ENCODE assay signal across 7 mouse cellular contexts in the genomic region with DNA sequence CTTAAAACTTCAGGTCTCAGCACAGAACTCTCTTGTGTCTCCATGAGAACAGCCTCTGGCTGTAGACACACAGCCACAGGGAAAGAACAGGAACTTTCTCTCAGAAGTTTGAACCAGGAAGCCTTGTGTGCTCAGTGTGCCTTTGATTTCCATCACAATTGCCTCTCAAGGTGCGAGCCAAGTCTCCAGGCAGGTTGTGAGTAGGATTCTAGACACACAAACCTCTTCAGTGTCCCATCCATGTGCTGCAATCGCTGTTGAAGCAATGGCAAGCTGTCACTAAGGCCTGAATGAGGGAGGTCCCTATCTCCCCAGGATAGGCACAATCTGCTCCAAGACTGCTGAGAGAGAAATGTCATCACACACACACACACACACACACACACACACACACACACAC. TPM values are rescaled to one million over a fixed set of nuclear protein-coding genes. Genes with fewer than 3 reads are reported as not detected.
DNase-seq lines count a peak whose midpoint lies in the region; ATAC-seq and TF ChIP-seq lines count a peak whose summit lies in the region.

No protein-coding gene starts in this region.

- peak; percentile 30 for DNase-seq in lung, embryonic 14.5 days
- DNase-seq in lung, postnatal 36 days = no peak
- DNase-seq in heart, postnatal 10 days = peak; percentile 35 to 36
- DNase-seq in frontal cortex, adult 2 months (ENCODE audit: extremely low spot score in 1 of 2, low spot score in 1 of 2) = no peak

- TF ChIP-seq CTCF in lung, embryonic 14.5 days (IDR thresholded peaks at IDR 0.05; ENCODE audit: low read depth) = no peak

- H3K79me2 ChIP-seq in myocyte (ENCODE audit: control insufficient read depth, insufficient read depth) = peaks cover 36% of the 10 kb centered on the region

- H3K36me3 ChIP-seq in lung, embryonic 14.5 days (ENCODE audit: insufficient read depth) = peaks cover 26% of the 10 kb centered on the region
- peaks cover 9% of the 10 kb centered on the region; the same call in 1 of the 2 replicates for H3K36me3 ChIP-seq in embryonic facial prominence, embryonic 15.5 days
- H3K36me3 ChIP-seq in myocyte (ENCODE audit: control insufficient read depth, insufficient read depth) = peaks cover 22% of the 10 kb centered on the region

- H3ac ChIP-seq in myocyte (ENCODE audit: control insufficient read depth, insufficient read length) = no peak overlapping the region

- no peaks in the 10 kb centered on the region for H3K27me3 ChIP-seq in lung, embryonic 14.5 days (ENCODE audit: insufficient read depth, low read length)
- no peaks in the 10 kb centered on the region for H3K27me3 ChIP-seq in embryonic facial prominence, embryonic 15.5 days
- H3K27me3 ChIP-seq in myocyte (ENCODE audit: control insufficient read depth, insufficient read depth, insufficient read length) = no peaks in the 10 kb centered on the region

- intact Hi-C loops in heart, postnatal 10 days (cut with DNase I) = loop anchor here (2.0 kb wide), 1 partner anchor 338 kb away; no protein-coding TSS in a partner anchor

- H3K9me3 ChIP-seq in lung, embryonic 14.5 days (ENCODE audit: low read depth, low read length) = no peaks in the 10 kb centered on the region
- no peaks in the 10 kb centered on the region for H3K9me3 ChIP-seq in embryonic facial prominence, embryonic 15.5 days (replicated peaks)

- H3K27ac ChIP-seq in lung, embryonic 14.5 days (ENCODE audit: low read depth) = peak overlapping the region; percentile 99
- H3K27ac ChIP-seq in embryonic facial prominence, embryonic 15.5 days (replicated peaks) = peak overlapping the region; percentile 96

- WGBS in lung, embryonic 14.5 days = 39% methylated on average over 2 of the region's 2 CpGs
- WGBS in embryonic facial prominence, embryonic 15.5 days = 40% methylated on average over 2 of the region's 2 CpGs

- no peak for TF ChIP-seq POLR2A in myocyte (IDR thresholded peaks at IDR 0.05; ENCODE audit: insufficient read length, low read depth)

- no peak overlapping the region for H3K9ac ChIP-seq in lung, embryonic 14.5 days
- no peak overlapping the region for H3K9ac ChIP-seq in embryonic facial prominence, embryonic 15.5 days

- peak overlapping the region; percentile 99; the same call in 1 of the 2 replicates for H3K4me2 ChIP-seq in lung, embryonic 14.5 days
- H3K4me2 ChIP-seq in embryonic facial prominence, embryonic 15.5 days (replicated peaks) = no peak overlapping the region
- H3K4me2 ChIP-seq in myocyte (ENCODE audit: low read depth) = no peak overlapping the region

- H3K4me1 ChIP-seq in lung, embryonic 14.5 days (ENCODE audit: insufficient read depth) = peaks cover 37% of the 10 kb centered on the region
- peaks cover 52% of the 10 kb centered on the region for H3K4me1 ChIP-seq in embryonic facial prominence, embryonic 15.5 days

- no peak overlapping the region for H3K4me3 ChIP-seq in lung, embryonic 14.5 days (ENCODE audit: low read depth, low read length)
- no peak overlapping the region for H3K4me3 ChIP-seq in embryonic facial prominence, embryonic 15.5 days (replicated peaks)
- H3K4me3 ChIP-seq in myocyte = no peak overlapping the region

- no peak for ATAC-seq in lung, embryonic 14.5 days (ENCODE audit: insufficient read depth)
- no peak for ATAC-seq in embryonic facial prominence, embryonic 15.5 days (ENCODE audit: insufficient number of reproducible peaks, low FRiP score, low TSS enrichment, low read depth)
- no peak for ATAC-seq in erythroid progenitor cell, adult 5-6 weeks (replicated peaks; ENCODE audit: low FRiP score, poor library complexity, severe bottlenecking)

TF ChIP-seq in myocyte, 11 proteins besides CTCF, POLR2A, EP300 and RAD21:
- TF ChIP-seq USF1 (IDR thresholded peaks at IDR 0.05; ENCODE audit: low read depth) (no peak), POLR2AphosphoS2 (IDR thresholded peaks at IDR 0.05; ENCODE audit: insufficient read length, low read depth) (peak; percentile 25)

RNA-seq across cellular contexts. Expression of a gene that starts 10.8 kb away (rescaled TPM):
- 8.9 and 9.3 TPM in 2 replicates for polyA plus RNA-seq in lung, embryonic 14.5 days (2014; fragmentation: Nextera tagmentation; extraction: Ambion mirVana)
- 12.5 and 14.7 TPM in 2 replicates for polyA plus RNA-seq in embryonic facial prominence, embryonic 15.5 days (2015; fragmentation: Nextera tagmentation; extraction: Ambion mirVana)
- total RNA-seq in heart, postnatal 10 days (2021) = 100 to 1,000 TPM; 101 to 154 TPM
- polyA plus RNA-seq in myocyte (2012; fragmentation: generic; extraction: Trizol) = 16.8 TPM
- total RNA-seq in erythroid progenitor cell, adult 5-6 weeks (2015; ENCODE audit: low replicate concordance) = 19.8 and 24.7 TPM in 2 replicates
- 8.8 and 18.0 TPM in 2 replicates for total RNA-seq in erythroid progenitor cell, adult 5-6 weeks (2017; ENCODE audit: low replicate concordance)
- polyA plus RNA-seq in frontal cortex, adult 2 months (2012; rRNA removed) = 36.5 and 40.8 TPM in 2 replicates

Comparison
In these comparisons a context has a peak if more than half of its experiments do, and no peak if none do; other contexts are left out.
1. DNase-seq: peak in lung, embryonic 14.5 days (single experiment) and heart, postnatal 10 days (2 of 2); none in lung, postnatal 36 days (single experiment) and frontal cortex, adult 2 months (0 of 2).